Mouse (Mus musculus): ENCODE data around the gene Slc39a11. TPM values are rescaled to one million over a fixed set of nuclear protein-coding genes. Genes with fewer than 3 reads are reported as not detected.

Slc39a11 gene
- polyA plus RNA-seq, 1 experiment = 14.7 TPM

DNA sequence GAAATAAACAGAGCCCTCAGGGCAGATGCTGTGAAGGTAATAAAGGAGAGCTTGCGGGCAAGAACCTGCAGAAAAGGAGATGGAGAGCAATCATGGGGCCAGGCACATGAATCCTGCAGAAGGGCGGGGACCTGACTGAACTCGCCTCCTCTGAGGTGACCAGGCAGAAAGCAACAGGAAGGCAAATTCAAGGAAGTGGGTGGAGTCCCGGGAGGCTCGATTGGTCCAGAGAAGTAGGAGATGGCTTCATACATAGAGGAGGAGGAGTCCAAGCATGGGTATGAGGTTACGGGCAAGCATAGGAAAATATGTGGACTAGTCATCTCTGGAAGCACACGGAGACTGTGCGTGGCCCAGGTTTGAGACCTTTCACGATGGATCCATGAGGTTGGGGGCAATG lies 212.5 kb downstream of the Slc39a11 start:
- TF ChIP-seq CTCF (IDR thresholded peaks at IDR 0.05; ENCODE audit: control insufficient read depth, insufficient read depth, low read length) = no peak
- no peaks in the 10 kb centered on the region; the same call in 1 of the 2 replicates for H3K4me1 ChIP-seq (ENCODE audit: control insufficient read depth, insufficient read depth, low read length)
- H3K4me3 ChIP-seq (replicated peaks; ENCODE audit: control insufficient read depth, low read depth, low read length) = no peak overlapping the region
- WGBS = 67% methylated on average over 9 of the region's 9 CpGs
- no peak overlapping the region for H3K27ac ChIP-seq (ENCODE audit: control insufficient read depth, insufficient read depth, low read depth, low read length, poor library complexity)

GRCm38 (mm10) chr11:113436299-113436698 lies 213.6 kb downstream of the Slc39a11 start:
- no peak overlapping the region for H3K27ac ChIP-seq (ENCODE audit: control insufficient read depth, insufficient read depth, low read depth, low read length, poor library complexity)
- TF ChIP-seq CTCF (IDR thresholded peaks at IDR 0.05; ENCODE audit: control insufficient read depth, insufficient read depth, low read length) = no peak
- TF ChIP-seq POLR2A (IDR thresholded peaks at IDR 0.05; ENCODE audit: borderline replicate concordance, control insufficient read depth, low read depth, low read length) = no peak
- WGBS = 85% methylated on average over 6 of the region's 6 CpGs
- H3K4me1 ChIP-seq (ENCODE audit: control insufficient read depth, insufficient read depth, low read length) = no peaks in the 10 kb centered on the region; the same call in 1 of the 2 replicates
- no peak overlapping the region for H3K4me3 ChIP-seq (replicated peaks; ENCODE audit: control insufficient read depth, low read depth, low read length)

DNA sequence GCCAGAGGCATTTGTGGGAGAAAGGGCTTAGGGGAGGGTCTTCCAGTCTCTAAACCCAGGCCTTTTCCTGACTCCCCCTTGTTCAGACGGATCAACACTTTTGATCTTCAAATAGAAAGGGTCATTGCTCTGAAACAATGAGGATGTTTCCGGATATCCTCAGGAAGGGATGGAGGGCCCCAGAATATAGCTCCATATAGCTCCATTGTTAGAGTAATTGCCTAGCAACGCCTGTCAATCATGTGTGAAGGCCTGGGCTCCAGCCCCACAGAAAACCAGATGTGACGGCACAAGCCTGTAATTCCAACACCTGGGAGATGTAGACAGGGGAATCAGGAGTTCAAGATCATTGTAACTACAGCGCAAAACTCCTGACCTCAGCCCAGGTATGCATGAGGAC lies 214.2 kb downstream of the Slc39a11 start:
- Histone ChIP-seq H3K4me3 (replicated peaks; ENCODE audit: control insufficient read depth, low read depth, low read length) (no peak overlapping the region), H3K4me1 (ENCODE audit: control insufficient read depth, insufficient read depth, low read length) (no peaks in the 10 kb centered on the region; the same call in 1 of the 2 replicates), H3K27ac (ENCODE audit: control insufficient read depth, insufficient read depth, low read depth, low read length, poor library complexity) (no peak overlapping the region)
- 86% methylated on average over 5 of the region's 5 CpGs for WGBS
- TF ChIP-seq POLR2A (IDR thresholded peaks at IDR 0.05; ENCODE audit: borderline replicate concordance, control insufficient read depth, low read depth, low read length) = no peak
- TF ChIP-seq CTCF (IDR thresholded peaks at IDR 0.05; ENCODE audit: control insufficient read depth, insufficient read depth, low read length) = no peak

DNA sequence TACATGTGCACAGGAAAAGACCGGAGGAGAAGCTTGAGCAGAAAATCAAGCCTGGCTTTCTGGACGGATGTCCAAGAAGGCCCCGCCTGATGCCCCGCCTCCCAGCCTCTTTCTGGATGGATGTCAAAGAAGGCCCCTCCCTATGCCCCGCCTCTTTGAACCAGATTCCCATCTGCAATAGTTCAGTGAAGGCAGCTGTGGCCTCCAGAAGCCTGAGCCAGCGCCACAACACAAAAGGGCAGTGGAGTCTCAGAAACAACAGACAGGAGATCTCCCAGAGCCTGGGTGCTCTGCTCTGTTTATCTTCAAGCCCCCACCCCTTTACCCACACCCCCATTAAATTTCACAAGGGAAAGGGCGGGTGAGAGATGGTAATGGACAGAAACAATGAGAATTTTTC lies 218.7 kb downstream of the Slc39a11 start:
- Histone ChIP-seq H3K27ac (ENCODE audit: control insufficient read depth, insufficient read depth, low read depth, low read length, poor library complexity) (no peak overlapping the region), H3K4me3 (replicated peaks; ENCODE audit: control insufficient read depth, low read depth, low read length) (no peak overlapping the region), H3K4me1 (ENCODE audit: control insufficient read depth, insufficient read depth, low read length) (no peaks in the 10 kb centered on the region)
- TF ChIP-seq CTCF (IDR thresholded peaks at IDR 0.05; ENCODE audit: control insufficient read depth, insufficient read depth, low read length) (no peak), POLR2A (IDR thresholded peaks at IDR 0.05; ENCODE audit: borderline replicate concordance, control insufficient read depth, low read depth, low read length) (no peak)
- WGBS = 76% methylated on average over 7 of the region's 7 CpGs

GRCm38 (mm10) chr11:113425882-113426281 lies 224.0 kb downstream of the Slc39a11 start:
- Histone ChIP-seq H3K4me3 (replicated peaks; ENCODE audit: control insufficient read depth, low read depth, low read length) (no peak overlapping the region), H3K27ac (ENCODE audit: control insufficient read depth, insufficient read depth, low read depth, low read length, poor library complexity) (no peak overlapping the region), H3K4me1 (ENCODE audit: control insufficient read depth, insufficient read depth, low read length) (peaks cover 2% of the 10 kb centered on the region; the same call in 1 of the 2 replicates)
- 87% methylated on average over 9 of the region's 9 CpGs for WGBS
- TF ChIP-seq POLR2A (IDR thresholded peaks at IDR 0.05; ENCODE audit: borderline replicate concordance, control insufficient read depth, low read depth, low read length) (no peak), CTCF (IDR thresholded peaks at IDR 0.05; ENCODE audit: control insufficient read depth, insufficient read depth, low read length) (no peak)

GRCm38 (mm10) chr11:113425454-113425853 lies 224.4 kb downstream of the Slc39a11 start:
- 83% methylated on average over 3 of the region's 3 CpGs for WGBS

GRCm38 (mm10) chr11:113424765-113425164 lies 225.1 kb downstream of the Slc39a11 start:
- TF ChIP-seq POLR2A (IDR thresholded peaks at IDR 0.05; ENCODE audit: borderline replicate concordance, control insufficient read depth, low read depth, low read length) (no peak), CTCF (IDR thresholded peaks at IDR 0.05; ENCODE audit: control insufficient read depth, insufficient read depth, low read length) (no peak)
- 82% methylated on average over 3 of the region's 4 CpGs for WGBS
- Histone ChIP-seq H3K4me1 (ENCODE audit: control insufficient read depth, insufficient read depth, low read length) (peaks cover 2% of the 10 kb centered on the region; the same call in 1 of the 2 replicates), H3K27ac (ENCODE audit: control insufficient read depth, insufficient read depth, low read depth, low read length, poor library complexity) (no peak overlapping the region), H3K4me3 (replicated peaks; ENCODE audit: control insufficient read depth, low read depth, low read length) (no peak overlapping the region)

More at GRCm38 (mm10) chr11:113425454-113425853, 224.4 kb downstream of the Slc39a11 start:
- TF ChIP-seq POLR2A (IDR thresholded peaks at IDR 0.05; ENCODE audit: borderline replicate concordance, control insufficient read depth, low read depth, low read length) (no peak), CTCF (IDR thresholded peaks at IDR 0.05; ENCODE audit: control insufficient read depth, insufficient read depth, low read length) (no peak)
- Histone ChIP-seq H3K27ac (ENCODE audit: control insufficient read depth, insufficient read depth, low read depth, low read length, poor library complexity) (no peak overlapping the region), H3K4me1 (ENCODE audit: control insufficient read depth, insufficient read depth, low read length) (peaks cover 2% of the 10 kb centered on the region; the same call in 1 of the 2 replicates), H3K4me3 (replicated peaks; ENCODE audit: control insufficient read depth, low read depth, low read length) (no peak overlapping the region)

GRCm38 (mm10) chr11:113422598-113422997 lies 227.3 kb downstream of the Slc39a11 start:
- H3K4me1 ChIP-seq (ENCODE audit: control insufficient read depth, insufficient read depth, low read length) = peaks cover 2% of the 10 kb centered on the region; the same call in 1 of the 2 replicates
- no peak overlapping the region for H3K4me3 ChIP-seq (replicated peaks; ENCODE audit: control insufficient read depth, low read depth, low read length)
- WGBS = 72% methylated on average over 7 of the region's 7 CpGs
- no peak for TF ChIP-seq CTCF (IDR thresholded peaks at IDR 0.05; ENCODE audit: control insufficient read depth, insufficient read depth, low read length)
- TF ChIP-seq POLR2A (IDR thresholded peaks at IDR 0.05; ENCODE audit: borderline replicate concordance, control insufficient read depth, low read depth, low read length) = no peak
- H3K27ac ChIP-seq (ENCODE audit: control insufficient read depth, insufficient read depth, low read depth, low read length, poor library complexity) = no peak overlapping the region
